Mouse (Mus musculus): ENCODE data around the gene Prtn3. TPM values are rescaled to one million over a fixed set of nuclear protein-coding genes. Genes with fewer than 3 reads are reported as not detected.

Gene Prtn3
- polyA plus RNA-seq, 1 experiment from 2014 or later: 19.6 TPM

Small RNA genes lying within 50 kb of the gene (microRNA-seq; reads per million reads assigned to microRNA genes)
- gene Mir6910: not detected

Other genes with a start within 250 kb of the Prtn3 start
- gene Shc2, start 236.6 kb upstream of the Prtn3 start, polyA plus RNA-seq (2014; fragmentation: Nextera tagmentation; extraction: Ambion mirVana): 4.8 and 6.5 TPM in 2 replicates
- gene Odf3l2, start 228.7 kb upstream of the Prtn3 start, polyA plus RNA-seq (2014; fragmentation: Nextera tagmentation; extraction: Ambion mirVana): not detected in 2 replicates
- gene Madcam1, start 209.9 kb upstream of the Prtn3 start, polyA plus RNA-seq (2014; fragmentation: Nextera tagmentation; extraction: Ambion mirVana): 5.6 and 5.9 TPM in 2 replicates
- 67.2 and 70.9 TPM in 2 replicates for gene Tpgs1, start 205.1 kb upstream of the Prtn3 start, polyA plus RNA-seq (2014; fragmentation: Nextera tagmentation; extraction: Ambion mirVana)
- 171 and 175 TPM in 2 replicates for gene Cdc34, start 192.3 kb upstream of the Prtn3 start, polyA plus RNA-seq (2014; fragmentation: Nextera tagmentation; extraction: Ambion mirVana)
- gene Gzmm, start 185.5 kb upstream of the Prtn3 start, polyA plus RNA-seq (2014; fragmentation: Nextera tagmentation; extraction: Ambion mirVana): 0.45 and 0.94 TPM in 2 replicates
- 633 and 674 TPM in 2 replicates for gene Bsg, start 170.0 kb upstream of the Prtn3 start, polyA plus RNA-seq (2014; fragmentation: Nextera tagmentation; extraction: Ambion mirVana)
- not detected in 2 replicates for gene Hcn2, start 157.8 kb upstream of the Prtn3 start, polyA plus RNA-seq (2014; fragmentation: Nextera tagmentation; extraction: Ambion mirVana)
- gene Polrmt, start 127.9 kb upstream of the Prtn3 start, polyA plus RNA-seq (2014; fragmentation: Nextera tagmentation; extraction: Ambion mirVana): 32.2 and 36.1 TPM in 2 replicates
- 0.17 and 0.33 TPM in 2 replicates for gene Fgf22, start 119.4 kb upstream of the Prtn3 start, polyA plus RNA-seq (2014; fragmentation: Nextera tagmentation; extraction: Ambion mirVana)
- 112 and 118 TPM in 2 replicates for gene Rnf126, start 107.5 kb upstream of the Prtn3 start, polyA plus RNA-seq (2014; fragmentation: Nextera tagmentation; extraction: Ambion mirVana)
- gene Fstl3, start 97.2 kb upstream of the Prtn3 start, polyA plus RNA-seq (2014; fragmentation: Nextera tagmentation; extraction: Ambion mirVana): 1.8 and 1.9 TPM in 2 replicates
- gene Prss57, start 83.5 kb upstream of the Prtn3 start, polyA plus RNA-seq (2014; fragmentation: Nextera tagmentation; extraction: Ambion mirVana): not detected in 2 replicates
- 108 and 109 TPM in 2 replicates for gene Palm, start 80.9 kb upstream of the Prtn3 start, polyA plus RNA-seq (2014; fragmentation: Nextera tagmentation; extraction: Ambion mirVana)
- 0.21 and 0.29 TPM in 2 replicates for gene Misp, start 53.5 kb upstream of the Prtn3 start, polyA plus RNA-seq (2014; fragmentation: Nextera tagmentation; extraction: Ambion mirVana)
- gene Ptbp1, start 20.0 kb upstream of the Prtn3 start, polyA plus RNA-seq (2014; fragmentation: Nextera tagmentation; extraction: Ambion mirVana): 328 and 351 TPM in 2 replicates
- gene Plppr3, start 158 bp downstream of the Prtn3 start, polyA plus RNA-seq (2014; fragmentation: Nextera tagmentation; extraction: Ambion mirVana): 95.1 and 95.7 TPM in 2 replicates
- gene Elane, start 11.8 kb downstream of the Prtn3 start, polyA plus RNA-seq (2014; fragmentation: Nextera tagmentation; extraction: Ambion mirVana): 0.20 TPM in 1 of 2 replicates, not detected in the other
- not detected in 2 replicates for gene Cfd, start 16.4 kb downstream of the Prtn3 start, polyA plus RNA-seq (2014; fragmentation: Nextera tagmentation; extraction: Ambion mirVana)
- gene Med16, start 34.4 kb downstream of the Prtn3 start, polyA plus RNA-seq (2014; fragmentation: Nextera tagmentation; extraction: Ambion mirVana): 43.1 and 43.8 TPM in 2 replicates
- gene Gm26602, start 36.4 kb downstream of the Prtn3 start, polyA plus RNA-seq (2014; fragmentation: Nextera tagmentation; extraction: Ambion mirVana): 6.7 TPM in 1 of 2 replicates, not detected in the other
- 0.21 and 0.34 TPM in 2 replicates for gene Kiss1r, start 42.5 kb downstream of the Prtn3 start, polyA plus RNA-seq (2014; fragmentation: Nextera tagmentation; extraction: Ambion mirVana)
- gene R3hdm4, start 46.7 kb downstream of the Prtn3 start, polyA plus RNA-seq (2014; fragmentation: Nextera tagmentation; extraction: Ambion mirVana): 133 and 138 TPM in 2 replicates
- 11.8 and 12.9 TPM in 2 replicates for gene Arid3a, start 52.6 kb downstream of the Prtn3 start, polyA plus RNA-seq (2014; fragmentation: Nextera tagmentation; extraction: Ambion mirVana)
- 141 and 144 TPM in 2 replicates for gene Wdr18, start 85.7 kb downstream of the Prtn3 start, polyA plus RNA-seq (2014; fragmentation: Nextera tagmentation; extraction: Ambion mirVana)
- 0.23 and 0.41 TPM in 2 replicates for gene Grin3b, start 96.2 kb downstream of the Prtn3 start, polyA plus RNA-seq (2014; fragmentation: Nextera tagmentation; extraction: Ambion mirVana)
- gene Tmem259, start 109.9 kb downstream of the Prtn3 start, polyA plus RNA-seq (2014; fragmentation: Nextera tagmentation; extraction: Ambion mirVana): 15.7 and 15.9 TPM in 2 replicates
- 250 and 255 TPM in 2 replicates for gene Cnn2, start 114.1 kb downstream of the Prtn3 start, polyA plus RNA-seq (2014; fragmentation: Nextera tagmentation; extraction: Ambion mirVana)
- 1.3 and 1.4 TPM in 2 replicates for gene Abca7, start 122.0 kb downstream of the Prtn3 start, polyA plus RNA-seq (2014; fragmentation: Nextera tagmentation; extraction: Ambion mirVana)
- gene Arhgap45, start 142.2 kb downstream of the Prtn3 start, polyA plus RNA-seq (2014; fragmentation: Nextera tagmentation; extraction: Ambion mirVana): 8.5 and 10.8 TPM in 2 replicates
- gene Polr2e, start 165.3 kb downstream of the Prtn3 start, polyA plus RNA-seq (2014; fragmentation: Nextera tagmentation; extraction: Ambion mirVana): 294 and 308 TPM in 2 replicates
- 475 and 534 TPM in 2 replicates for gene Gpx4, start 172.7 kb downstream of the Prtn3 start, polyA plus RNA-seq (2014; fragmentation: Nextera tagmentation; extraction: Ambion mirVana)
- 8.1 and 10.8 TPM in 2 replicates for gene Sbno2, start 231.1 kb downstream of the Prtn3 start, polyA plus RNA-seq (2014; fragmentation: Nextera tagmentation; extraction: Ambion mirVana)
- gene Stk11, start 241.3 kb downstream of the Prtn3 start, polyA plus RNA-seq (2014; fragmentation: Nextera tagmentation; extraction: Ambion mirVana): 23.6 and 27.1 TPM in 2 replicates

Data from limb, embryonic 11.5 days (tissue).